Mouse (Mus musculus): ENCODE results near the gene Rbms3. TPM values are rescaled to one million over a fixed set of nuclear protein-coding genes. Genes with fewer than 3 reads are reported as not detected.

Gene Rbms3
- polyA plus RNA-seq, 1 experiment from 2014 or later: 12.2 TPM

GRCm38 (mm10) chr9:116975269-116975668 lies 654.4 kb downstream of the Rbms3 start:
- Histone ChIP-seq H3K9ac (ENCODE audit: low read length) (no peak overlapping the region), H3K27ac (ENCODE audit: low read depth, low read length) (no peak overlapping the region), H3K36me3 (ENCODE audit: control insufficient read depth, insufficient read depth, low read length) (no peaks in the 10 kb centered on the region), H3K4me2 (ENCODE audit: low read depth, low read length, severe bottlenecking) (no peak overlapping the region), H3K9me3 (ENCODE audit: control insufficient read depth, low read length) (no peaks in the 10 kb centered on the region), H3K4me1 (replicated peaks; ENCODE audit: control insufficient read depth, insufficient read depth, low read length) (no peaks in the 10 kb centered on the region), H3K4me3 (ENCODE audit: low read depth, low read length) (no peak overlapping the region), H3K27me3 (ENCODE audit: control insufficient read depth, insufficient read depth, low read length) (no peaks in the 10 kb centered on the region)
- WGBS: 94% methylated on average over 4 of the region's 4 CpGs
- ATAC-seq (replicated peaks; ENCODE audit: low FRiP score) (no peak), DNase-seq (ENCODE audit: low spot score) (no peak)

GRCm38 (mm10) chr9:116974134-116974533 lies 655.6 kb downstream of the Rbms3 start:
- Histone ChIP-seq H3K27me3 (ENCODE audit: control insufficient read depth, insufficient read depth, low read length) (no peaks in the 10 kb centered on the region), H3K9ac (ENCODE audit: low read length) (no peak overlapping the region), H3K4me2 (ENCODE audit: low read depth, low read length, severe bottlenecking) (no peak overlapping the region), H3K36me3 (ENCODE audit: control insufficient read depth, insufficient read depth, low read length) (no peaks in the 10 kb centered on the region), H3K9me3 (ENCODE audit: control insufficient read depth, low read length) (no peaks in the 10 kb centered on the region), H3K4me1 (replicated peaks; ENCODE audit: control insufficient read depth, insufficient read depth, low read length) (no peaks in the 10 kb centered on the region), H3K4me3 (ENCODE audit: low read depth, low read length) (no peak overlapping the region), H3K27ac (ENCODE audit: low read depth, low read length) (no peak overlapping the region)
- no peak for DNase-seq (ENCODE audit: low spot score)
- 94% methylated on average over 3 of the region's 3 CpGs for WGBS
- ATAC-seq (replicated peaks; ENCODE audit: low FRiP score): no peak

- ATAC-seq (replicated peaks; ENCODE audit: low FRiP score) (no peak), DNase-seq (ENCODE audit: low spot score) (no peak)
Observed at GRCm38 (mm10) chr9:116973594-116973993, 656.1 kb downstream of the Rbms3 start.

GRCm38 (mm10) chr9:116967317-116967716 lies 662.4 kb downstream of the Rbms3 start:
- Histone ChIP-seq H3K9ac (ENCODE audit: low read length) (no peak overlapping the region), H3K4me3 (ENCODE audit: low read depth, low read length) (no peak overlapping the region), H3K36me3 (ENCODE audit: control insufficient read depth, insufficient read depth, low read length) (no peaks in the 10 kb centered on the region), H3K4me1 (replicated peaks; ENCODE audit: control insufficient read depth, insufficient read depth, low read length) (peaks cover 1% of the 10 kb centered on the region; the same call in 1 of the 2 replicates), H3K9me3 (ENCODE audit: control insufficient read depth, low read length) (no peaks in the 10 kb centered on the region), H3K27me3 (ENCODE audit: control insufficient read depth, insufficient read depth, low read length) (no peaks in the 10 kb centered on the region), H3K27ac (ENCODE audit: low read depth, low read length) (no peak overlapping the region), H3K4me2 (ENCODE audit: low read depth, low read length, severe bottlenecking) (no peak overlapping the region)
- 92% methylated on average over 3 of the region's 3 CpGs for WGBS
- ATAC-seq (replicated peaks; ENCODE audit: low FRiP score) (no peak), DNase-seq (ENCODE audit: low spot score) (no peak)

More at GRCm38 (mm10) chr9:116973594-116973993, 656.1 kb downstream of the Rbms3 start:
- H3K4me1 ChIP-seq (replicated peaks; ENCODE audit: control insufficient read depth, insufficient read depth, low read length): no peaks in the 10 kb centered on the region
- no peak overlapping the region for H3K9ac ChIP-seq (ENCODE audit: low read length)
- H3K9me3 ChIP-seq (ENCODE audit: control insufficient read depth, low read length): no peaks in the 10 kb centered on the region
- H3K4me2 ChIP-seq (ENCODE audit: low read depth, low read length, severe bottlenecking): no peak overlapping the region
- no peaks in the 10 kb centered on the region for H3K27me3 ChIP-seq (ENCODE audit: control insufficient read depth, insufficient read depth, low read length)
- H3K27ac ChIP-seq (ENCODE audit: low read depth, low read length): no peak overlapping the region
- no peaks in the 10 kb centered on the region for H3K36me3 ChIP-seq (ENCODE audit: control insufficient read depth, insufficient read depth, low read length)
- no peak overlapping the region for H3K4me3 ChIP-seq (ENCODE audit: low read depth, low read length)
- WGBS: 25% methylated on average over 2 of the region's 2 CpGs

GRCm38 (mm10) chr9:116965691-116966090 lies 664.0 kb downstream of the Rbms3 start:
- Histone ChIP-seq H3K4me3 (ENCODE audit: low read depth, low read length) (no peak overlapping the region), H3K27ac (ENCODE audit: low read depth, low read length) (no peak overlapping the region), H3K4me2 (ENCODE audit: low read depth, low read length, severe bottlenecking) (no peak overlapping the region), H3K27me3 (ENCODE audit: control insufficient read depth, insufficient read depth, low read length) (no peaks in the 10 kb centered on the region), H3K9ac (ENCODE audit: low read length) (no peak overlapping the region), H3K4me1 (replicated peaks; ENCODE audit: control insufficient read depth, insufficient read depth, low read length) (peaks cover 1% of the 10 kb centered on the region; the same call in 1 of the 2 replicates), H3K36me3 (ENCODE audit: control insufficient read depth, insufficient read depth, low read length) (no peaks in the 10 kb centered on the region), H3K9me3 (ENCODE audit: control insufficient read depth, low read length) (peaks cover 2% of the 10 kb centered on the region; the same call in 1 of the 2 replicates)
- ATAC-seq (replicated peaks; ENCODE audit: low FRiP score) (peak; percentile 53; the same call in 1 of the 2 replicates), DNase-seq (ENCODE audit: low spot score) (no peak)
- WGBS: 41% methylated on average over 6 of the region's 6 CpGs

- ATAC-seq (replicated peaks; ENCODE audit: low FRiP score) (no peak), DNase-seq (ENCODE audit: low spot score) (no peak)
- no peak overlapping the region for H3K4me3 ChIP-seq (ENCODE audit: low read depth, low read length)
- H3K9ac ChIP-seq (ENCODE audit: low read length): no peak overlapping the region
- H3K27me3 ChIP-seq (ENCODE audit: control insufficient read depth, insufficient read depth, low read length): no peaks in the 10 kb centered on the region
- H3K4me2 ChIP-seq (ENCODE audit: low read depth, low read length, severe bottlenecking): no peak overlapping the region
- H3K36me3 ChIP-seq (ENCODE audit: control insufficient read depth, insufficient read depth, low read length): no peaks in the 10 kb centered on the region
- H3K9me3 ChIP-seq (ENCODE audit: control insufficient read depth, low read length): peaks cover 2% of the 10 kb centered on the region; the same call in 1 of the 2 replicates
- WGBS: 86% methylated on average over 2 of the region's 2 CpGs
- H3K27ac ChIP-seq (ENCODE audit: low read depth, low read length): no peak overlapping the region
- no peaks in the 10 kb centered on the region for H3K4me1 ChIP-seq (replicated peaks; ENCODE audit: control insufficient read depth, insufficient read depth, low read length)
Observed at GRCm38 (mm10) chr9:116956156-116956555, 673.6 kb downstream of the Rbms3 start.

GRCm38 (mm10) chr9:116948211-116948610 lies 681.5 kb downstream of the Rbms3 start:
- H3K27ac ChIP-seq (ENCODE audit: low read depth, low read length): no peak overlapping the region
- no peak for DNase-seq (ENCODE audit: low spot score)
- no peaks in the 10 kb centered on the region for H3K4me1 ChIP-seq (replicated peaks; ENCODE audit: control insufficient read depth, insufficient read depth, low read length)
- H3K36me3 ChIP-seq (ENCODE audit: control insufficient read depth, insufficient read depth, low read length): no peaks in the 10 kb centered on the region
- H3K9me3 ChIP-seq (ENCODE audit: control insufficient read depth, low read length): no peaks in the 10 kb centered on the region
- H3K4me3 ChIP-seq (ENCODE audit: low read depth, low read length): no peak overlapping the region
- H3K27me3 ChIP-seq (ENCODE audit: control insufficient read depth, insufficient read depth, low read length): no peaks in the 10 kb centered on the region
- no peak overlapping the region for H3K9ac ChIP-seq (ENCODE audit: low read length)
- H3K4me2 ChIP-seq (ENCODE audit: low read depth, low read length, severe bottlenecking): no peak overlapping the region
- no peak for ATAC-seq (replicated peaks; ENCODE audit: low FRiP score)
- WGBS: 75% methylated on average over 3 of the region's 3 CpGs

GRCm38 (mm10) chr9:116947369-116947768 lies 682.3 kb downstream of the Rbms3 start:
- no peak overlapping the region for H3K4me2 ChIP-seq (ENCODE audit: low read depth, low read length, severe bottlenecking)
- H3K4me1 ChIP-seq (replicated peaks; ENCODE audit: control insufficient read depth, insufficient read depth, low read length): no peaks in the 10 kb centered on the region
- no peaks in the 10 kb centered on the region for H3K9me3 ChIP-seq (ENCODE audit: control insufficient read depth, low read length)
- no peak overlapping the region for H3K4me3 ChIP-seq (ENCODE audit: low read depth, low read length)
- ATAC-seq (replicated peaks; ENCODE audit: low FRiP score) (no peak), DNase-seq (ENCODE audit: low spot score) (no peak)
- no peak overlapping the region for H3K9ac ChIP-seq (ENCODE audit: low read length)
- WGBS: 86% methylated on average over 4 of the region's 4 CpGs
- H3K27ac ChIP-seq (ENCODE audit: low read depth, low read length): no peak overlapping the region
- H3K36me3 ChIP-seq (ENCODE audit: control insufficient read depth, insufficient read depth, low read length): no peaks in the 10 kb centered on the region
- H3K27me3 ChIP-seq (ENCODE audit: control insufficient read depth, insufficient read depth, low read length): no peaks in the 10 kb centered on the region

GRCm38 (mm10) chr9:116946787-116947186 lies 682.9 kb downstream of the Rbms3 start:
- Histone ChIP-seq H3K4me1 (replicated peaks; ENCODE audit: control insufficient read depth, insufficient read depth, low read length) (no peaks in the 10 kb centered on the region), H3K27ac (ENCODE audit: low read depth, low read length) (no peak overlapping the region), H3K9ac (ENCODE audit: low read length) (no peak overlapping the region), H3K4me3 (ENCODE audit: low read depth, low read length) (no peak overlapping the region), H3K27me3 (ENCODE audit: control insufficient read depth, insufficient read depth, low read length) (no peaks in the 10 kb centered on the region), H3K36me3 (ENCODE audit: control insufficient read depth, insufficient read depth, low read length) (no peaks in the 10 kb centered on the region), H3K4me2 (ENCODE audit: low read depth, low read length, severe bottlenecking) (no peak overlapping the region), H3K9me3 (ENCODE audit: control insufficient read depth, low read length) (no peaks in the 10 kb centered on the region)
- ATAC-seq (replicated peaks; ENCODE audit: low FRiP score): no peak
- WGBS: 93% methylated on average over 3 of the region's 3 CpGs
- DNase-seq (ENCODE audit: low spot score): no peak
